In the genomic region with DNA sequence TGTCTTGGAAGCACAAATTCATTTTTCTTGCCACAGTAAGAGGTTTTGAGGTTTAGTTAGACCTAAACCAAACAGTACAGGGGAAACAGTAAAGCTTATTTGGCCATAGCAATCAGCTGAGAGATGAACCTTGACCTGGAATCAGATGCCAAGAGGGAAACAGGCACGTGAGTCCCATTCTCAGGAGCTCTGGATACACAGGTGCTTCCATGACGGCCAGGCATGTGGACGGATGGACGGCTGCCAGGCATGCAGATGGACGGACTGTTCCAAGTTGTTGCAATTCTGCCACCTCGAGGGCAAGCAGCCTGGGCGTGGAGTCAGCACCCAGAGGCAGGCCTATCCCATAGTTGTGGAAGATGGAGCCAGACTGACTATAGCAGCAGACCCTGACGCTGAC, we compare ENCODE assay signal across 13 mouse cellular contexts. TPM values are rescaled to one million over a fixed set of nuclear protein-coding genes. Genes with fewer than 3 reads are reported as not detected.
DNase-seq lines count a peak whose midpoint lies in the region; ATAC-seq and TF ChIP-seq lines count a peak whose summit lies in the region.
"Had no signal": no experiment of that assay in that cellular context is flagged by ENCODE, and none has a peak within 500 bp of the region (broad histone marks: within the 10 kb centered on the region; RNA-seq: fewer than 3 reads in every experiment).

No protein-coding gene starts in this region.

- WGBS in forebrain, postnatal 0 days: 65% methylated on average over 8 of the region's 8 CpGs
- 68% methylated on average over 8 of the region's 8 CpGs for WGBS in hindbrain, embryonic 16.5 days

- no peaks in the 10 kb centered on the region for H3K9me3 ChIP-seq in forebrain, postnatal 0 days (ENCODE audit: low read length)
- H3K9me3 ChIP-seq in hindbrain, embryonic 16.5 days (ENCODE audit: control insufficient read depth, low read length): no peaks in the 10 kb centered on the region
- H3K9me3 ChIP-seq: lung, embryonic 15.5 days; neural tube, embryonic 12.5 days had no signal

- ATAC-seq in cerebellum, adult (ENCODE audit: insufficient number of reproducible peaks, low FRiP score, low TSS enrichment): peak; percentile 40; the same call in 1 of the 2 replicates
- no peak for ATAC-seq in forebrain, postnatal 0 days
- no peak for ATAC-seq in hindbrain, embryonic 16.5 days
- ATAC-seq: forebrain, embryonic 14.5 days; Patski had no signal

- no peaks in the 10 kb centered on the region for H3K27me3 ChIP-seq in forebrain, postnatal 0 days (ENCODE audit: insufficient read depth, low read length)
- no peaks in the 10 kb centered on the region for H3K27me3 ChIP-seq in hindbrain, embryonic 16.5 days (replicated peaks; ENCODE audit: control insufficient read depth, insufficient read depth, low read length)
- H3K27me3 ChIP-seq: lung, embryonic 15.5 days; neural tube, embryonic 12.5 days; Patski had no signal

- DNase-seq in cerebellum, postnatal 4 days (ENCODE audit: low spot score in 2 of 2): no peak
- peak; percentile 69 for DNase-seq in MN1 (ENCODE audit: low spot score)
- DNase-seq in cerebellum, postnatal 36 days: peak; percentile 89 to 90
- peak; percentile 52 to 69 for DNase-seq in kidney, postnatal 4 days
- DNase-seq in forebrain, postnatal 0 days: no peak
- no peak for DNase-seq in thymus, postnatal 4 days

- no peak overlapping the region for H3K9ac ChIP-seq in forebrain, postnatal 0 days
- no peak overlapping the region for H3K9ac ChIP-seq in hindbrain, embryonic 16.5 days (ENCODE audit: low read depth, low read length)
- H3K9ac ChIP-seq: lung, embryonic 15.5 days; neural tube, embryonic 12.5 days had no signal

- peaks cover 15% of the 10 kb centered on the region; the same call in 1 of the 2 replicates for H3K36me3 ChIP-seq in forebrain, postnatal 0 days (ENCODE audit: insufficient read depth)
- H3K36me3 ChIP-seq in hindbrain, embryonic 16.5 days (ENCODE audit: control insufficient read depth, insufficient read depth, low read length): no peaks in the 10 kb centered on the region

- H3K27ac ChIP-seq in forebrain, postnatal 0 days (ENCODE audit: low read depth, low read length): no peak overlapping the region
- no peak overlapping the region for H3K27ac ChIP-seq in hindbrain, embryonic 16.5 days (ENCODE audit: low read depth, low read length)
- H3K27ac ChIP-seq: kidney, postnatal 0 days; lung, embryonic 15.5 days; neural tube, embryonic 12.5 days had no signal

- TF ChIP-seq CTCF in forebrain, postnatal 0 days (IDR thresholded peaks at IDR 0.05; ENCODE audit: low read depth): no peak

- H3K4me2 ChIP-seq in forebrain, postnatal 0 days (ENCODE audit: low read depth): no peak overlapping the region
- no peak overlapping the region for H3K4me2 ChIP-seq in hindbrain, embryonic 16.5 days (ENCODE audit: low read length)
- H3K4me2 ChIP-seq: lung, embryonic 15.5 days; neural tube, embryonic 12.5 days had no signal

- no peak overlapping the region for H3K4me3 ChIP-seq in forebrain, postnatal 0 days (ENCODE audit: low read depth, low read length)
- H3K4me3 ChIP-seq in hindbrain, embryonic 16.5 days (ENCODE audit: low read length): no peak overlapping the region
- H3K4me3 ChIP-seq: lung, embryonic 15.5 days; neural tube, embryonic 12.5 days had no signal

- no peaks in the 10 kb centered on the region for H3K4me1 ChIP-seq in forebrain, postnatal 0 days (ENCODE audit: insufficient read depth)
- H3K4me1 ChIP-seq in hindbrain, embryonic 16.5 days (ENCODE audit: control insufficient read depth, insufficient read depth, low read depth, low read length): no peaks in the 10 kb centered on the region
- H3K4me1 ChIP-seq: neural tube, embryonic 12.5 days had no signal

RNA-seq across cellular contexts. Expression of gene Tmem222, which starts 37.3 kb away (rescaled TPM):
- total RNA-seq in forebrain, postnatal 0 days (2014; rRNA removed): 108 and 125 TPM in 2 replicates
- polyA plus RNA-seq in forebrain, postnatal 0 days (2015; fragmentation: Nextera tagmentation; extraction: Ambion mirVana): 146 and 157 TPM in 2 replicates
- polyA plus RNA-seq in hindbrain, embryonic 16.5 days (2015; fragmentation: Nextera tagmentation; extraction: Ambion mirVana): 121 and 130 TPM in 2 replicates

RNA-seq across cellular contexts. Expression of gene Wdtc1, which starts 38.4 kb away (rescaled TPM):
- 35.5 and 43.9 TPM in 2 replicates for total RNA-seq in forebrain, postnatal 0 days (2014; rRNA removed)
- polyA plus RNA-seq in forebrain, postnatal 0 days (2015; fragmentation: Nextera tagmentation; extraction: Ambion mirVana): 13.0 and 16.3 TPM in 2 replicates
- polyA plus RNA-seq in hindbrain, embryonic 16.5 days (2015; fragmentation: Nextera tagmentation; extraction: Ambion mirVana): 18.8 and 21.3 TPM in 2 replicates

RNA-seq across cellular contexts. Expression of gene Sytl1, which starts 52.0 kb away (rescaled TPM):
- 0.69 TPM in 1 of 2 replicates, not detected in the other for total RNA-seq in forebrain, postnatal 0 days (2014; rRNA removed)
- 0.14 and 0.52 TPM in 2 replicates for polyA plus RNA-seq in forebrain, postnatal 0 days (2015; fragmentation: Nextera tagmentation; extraction: Ambion mirVana)
- polyA plus RNA-seq in hindbrain, embryonic 16.5 days (2015; fragmentation: Nextera tagmentation; extraction: Ambion mirVana): 0.44 and 0.54 TPM in 2 replicates

RNA-seq across cellular contexts. Expression of gene Slc9a1, which starts 54.6 kb away (rescaled TPM):
- 9.7 and 16.0 TPM in 2 replicates for total RNA-seq in forebrain, postnatal 0 days (2014; rRNA removed)
- 7.7 and 10.1 TPM in 2 replicates for polyA plus RNA-seq in forebrain, postnatal 0 days (2015; fragmentation: Nextera tagmentation; extraction: Ambion mirVana)
- polyA plus RNA-seq in hindbrain, embryonic 16.5 days (2015; fragmentation: Nextera tagmentation; extraction: Ambion mirVana): 9.8 and 9.9 TPM in 2 replicates

Comparison
In these comparisons a context has a peak if more than half of its experiments do, and no peak if none do; other contexts are left out.
1. DNase-seq: peak in MN1 (single experiment), cerebellum, postnatal 36 days (2 of 2) and kidney, postnatal 4 days (2 of 2); none in cerebellum, postnatal 4 days (0 of 2), forebrain, postnatal 0 days (single experiment) and thymus, postnatal 4 days (single experiment).